Mouse (Mus musculus) thymus, postnatal 36 days (tissue): ENCODE measurements around the gene Stat6.

ENCODE experiments used
- DNase-seq, 2 experiments: peaks; one replicate each; pipeline ENCODE4 v3.0.0; 2022; ENCODE audit warnings: mixed read lengths in 2 of 2

Stat6 gene

GRCm38 (mm10) chr10:127615591-127615990, 27.2 kb upstream of the Stat6 start:
- DNase-seq = no peak

GRCm38 (mm10) chr10:127616261-127616679, 26.5 kb upstream of the Stat6 start:
- DNase-seq = no peak

GRCm38 (mm10) chr10:127617294-127617693, 25.5 kb upstream of the Stat6 start:
- DNase-seq = no peak

- DNase-seq = no peak
Observed at GRCm38 (mm10) chr10:127618173-127618572, 24.6 kb upstream of the Stat6 start.

GRCm38 (mm10) chr10:127619119-127619721, 23.6 kb upstream of the Stat6 start:
- DNase-seq = no peak

- DNase-seq = no peak
Observed at GRCm38 (mm10) chr10:127619941-127620405, 22.8 kb upstream of the Stat6 start.

GRCm38 (mm10) chr10:127620406-127621190, 22.2 kb upstream of the Stat6 start, which contains the start of gene Lrp1:
Lrp1 (minus strand) TSS chr10:127621148.
- DNase-seq = peak; percentile 19 to 52

- peak; percentile 57 to 61 for DNase-seq
Observed at GRCm38 (mm10) chr10:127621191-127622056, 21.4 kb upstream of the Stat6 start.

- DNase-seq = no peak
Observed at GRCm38 (mm10) chr10:127622057-127622392, 20.8 kb upstream of the Stat6 start.

- DNase-seq = no peak
Observed at GRCm38 (mm10) chr10:127622661-127623060, 20.1 kb upstream of the Stat6 start.

- DNase-seq = no peak
Observed at GRCm38 (mm10) chr10:127623439-127624216, 19.2 kb upstream of the Stat6 start.

- no peak for DNase-seq
Observed at GRCm38 (mm10) chr10:127626433-127626832, 16.4 kb upstream of the Stat6 start.

GRCm38 (mm10) chr10:127631261-127632214, 11.2 kb upstream of the Stat6 start:
- DNase-seq = no peak

- no peak for DNase-seq
Observed at GRCm38 (mm10) chr10:127632668-127633271, 10.0 kb upstream of the Stat6 start.

- DNase-seq = no peak
Observed at GRCm38 (mm10) chr10:127640421-127640820, 2.4 kb upstream of the Stat6 start.

GRCm38 (mm10) chr10:127641861-127642771, 670 bp upstream of the Stat6 start:
- DNase-seq = peak; percentile 85 to 91

- DNase-seq = peak; percentile 83 to 84
Observed at GRCm38 (mm10) chr10:127643553-127644238, 910 bp downstream of the Stat6 start.

- no peak for DNase-seq
Observed at GRCm38 (mm10) chr10:127645791-127646190, 3.0 kb downstream of the Stat6 start.
